Mouse (Mus musculus): Measurements from ENCODE around the gene Cyp24a1. TPM values are rescaled to one million over a fixed set of nuclear protein-coding genes. Genes with fewer than 3 reads are reported as not detected.
"Not testable (repeated sequence)": the region's sequence is repeated elsewhere in the genome, so short reads cannot be mapped to it uniquely, and the experiment has no call there.

The Cyp24a1 gene
- polyA plus RNA-seq, 1 experiment: not detected

GRCm38 (mm10) chr2:170475164-170475563 lies 21.8 kb downstream of the Cyp24a1 start:
- no peak overlapping the region for H3K4me3 ChIP-seq (ENCODE audit: insufficient read depth, low read depth, low read length)
- no peak overlapping the region for H3K27ac ChIP-seq (replicated peaks; ENCODE audit: low read depth, low read length)
- no peaks in the 10 kb centered on the region for H3K4me1 ChIP-seq (ENCODE audit: control insufficient read depth, insufficient read depth, insufficient read length, low read length)

GRCm38 (mm10) chr2:170474125-170474524 lies 22.8 kb downstream of the Cyp24a1 start:
- Histone ChIP-seq H3K4me3 (ENCODE audit: insufficient read depth, low read depth, low read length) (no peak overlapping the region), H3K27ac (replicated peaks; ENCODE audit: low read depth, low read length) (no peak overlapping the region)

GRCm38 (mm10) chr2:170470591-170470990 lies 26.4 kb downstream of the Cyp24a1 start:
- Histone ChIP-seq H3K4me1 (ENCODE audit: control insufficient read depth, insufficient read depth, insufficient read length, low read length) (no peaks in the 10 kb centered on the region), H3K4me3 (ENCODE audit: insufficient read depth, low read depth, low read length) (no peak overlapping the region), H3K27ac (replicated peaks; ENCODE audit: low read depth, low read length) (no peak overlapping the region)

More at GRCm38 (mm10) chr2:170474125-170474524, 22.8 kb downstream of the Cyp24a1 start:
- H3K4me1 ChIP-seq (ENCODE audit: control insufficient read depth, insufficient read depth, insufficient read length, low read length): no peaks in the 10 kb centered on the region

GRCm38 (mm10) chr2:170469616-170470308 lies 27.2 kb downstream of the Cyp24a1 start:
- Histone ChIP-seq H3K4me1 (ENCODE audit: control insufficient read depth, insufficient read depth, insufficient read length, low read length) (no peaks in the 10 kb centered on the region), H3K27ac (replicated peaks; ENCODE audit: low read depth, low read length) (no peak overlapping the region), H3K4me3 (ENCODE audit: insufficient read depth, low read depth, low read length) (no peak overlapping the region)

- Histone ChIP-seq H3K4me3 (ENCODE audit: insufficient read depth, low read depth, low read length) (no peak overlapping the region), H3K4me1 (ENCODE audit: control insufficient read depth, insufficient read depth, insufficient read length, low read length) (no peaks in the 10 kb centered on the region), H3K27ac (replicated peaks; ENCODE audit: low read depth, low read length) (no peak overlapping the region)
Measured at GRCm38 (mm10) chr2:170468009-170468408, 28.9 kb downstream of the Cyp24a1 start.

GRCm38 (mm10) chr2:170464817-170465216 lies 32.1 kb downstream of the Cyp24a1 start:
- Histone ChIP-seq H3K27ac (replicated peaks; ENCODE audit: low read depth, low read length) (no peak overlapping the region), H3K4me3 (ENCODE audit: insufficient read depth, low read depth, low read length) (no peak overlapping the region), H3K4me1 (ENCODE audit: control insufficient read depth, insufficient read depth, insufficient read length, low read length) (no peaks in the 10 kb centered on the region)

GRCm38 (mm10) chr2:170461652-170462051 lies 35.3 kb downstream of the Cyp24a1 start:
- Histone ChIP-seq H3K4me1 (ENCODE audit: control insufficient read depth, insufficient read depth, insufficient read length, low read length) (no peaks in the 10 kb centered on the region), H3K27ac (replicated peaks; ENCODE audit: low read depth, low read length) (no peak overlapping the region), H3K4me3 (ENCODE audit: insufficient read depth, low read depth, low read length) (no peak overlapping the region)

- no peak overlapping the region for H3K27ac ChIP-seq (replicated peaks; ENCODE audit: low read depth, low read length)
- H3K4me3 ChIP-seq (ENCODE audit: insufficient read depth, low read depth, low read length): no peak overlapping the region
- H3K4me1 ChIP-seq (ENCODE audit: control insufficient read depth, insufficient read depth, insufficient read length, low read length): no peaks in the 10 kb centered on the region
Measured at GRCm38 (mm10) chr2:170459805-170460204, 37.1 kb downstream of the Cyp24a1 start.

- H3K4me3 ChIP-seq (ENCODE audit: insufficient read depth, low read depth, low read length): no peak overlapping the region
- H3K27ac ChIP-seq (replicated peaks; ENCODE audit: low read depth, low read length): no peak overlapping the region
- H3K4me1 ChIP-seq (ENCODE audit: control insufficient read depth, insufficient read depth, insufficient read length, low read length): no peaks in the 10 kb centered on the region
Measured at GRCm38 (mm10) chr2:170459183-170459582, 37.8 kb downstream of the Cyp24a1 start.

- not testable (repeated sequence) for H3K4me1 ChIP-seq (ENCODE audit: control insufficient read depth, insufficient read depth, insufficient read length, low read length); H3K27ac ChIP-seq (replicated peaks; ENCODE audit: low read depth, low read length); H3K4me3 ChIP-seq (ENCODE audit: insufficient read depth, low read depth, low read length)
Measured at GRCm38 (mm10) chr2:170453809-170454208, 43.1 kb downstream of the Cyp24a1 start.

- Histone ChIP-seq H3K4me3 (ENCODE audit: insufficient read depth, low read depth, low read length) (no peak overlapping the region), H3K27ac (replicated peaks; ENCODE audit: low read depth, low read length) (no peak overlapping the region), H3K4me1 (ENCODE audit: control insufficient read depth, insufficient read depth, insufficient read length, low read length) (no peaks in the 10 kb centered on the region)
Measured at GRCm38 (mm10) chr2:170450933-170451332, 46.0 kb downstream of the Cyp24a1 start.

- Histone ChIP-seq H3K27ac (replicated peaks; ENCODE audit: low read depth, low read length) (no peak overlapping the region), H3K4me1 (ENCODE audit: control insufficient read depth, insufficient read depth, insufficient read length, low read length) (no peaks in the 10 kb centered on the region), H3K4me3 (ENCODE audit: insufficient read depth, low read depth, low read length) (no peak overlapping the region)
Measured at GRCm38 (mm10) chr2:170447651-170448050, 49.3 kb downstream of the Cyp24a1 start.

GRCm38 (mm10) chr2:170446843-170447383 lies 50.0 kb downstream of the Cyp24a1 start:
- H3K4me3 ChIP-seq (ENCODE audit: insufficient read depth, low read depth, low read length): no peak overlapping the region
- no peaks in the 10 kb centered on the region for H3K4me1 ChIP-seq (ENCODE audit: control insufficient read depth, insufficient read depth, insufficient read length, low read length)
- no peak overlapping the region for H3K27ac ChIP-seq (replicated peaks; ENCODE audit: low read depth, low read length)

- Histone ChIP-seq H3K4me3 (ENCODE audit: insufficient read depth, low read depth, low read length) (no peak overlapping the region), H3K4me1 (ENCODE audit: control insufficient read depth, insufficient read depth, insufficient read length, low read length) (no peaks in the 10 kb centered on the region), H3K27ac (replicated peaks; ENCODE audit: low read depth, low read length) (no peak overlapping the region)
Measured at GRCm38 (mm10) chr2:170445861-170446260, 51.1 kb downstream of the Cyp24a1 start.

- H3K4me1 ChIP-seq (ENCODE audit: control insufficient read depth, insufficient read depth, insufficient read length, low read length): no peaks in the 10 kb centered on the region
- H3K27ac ChIP-seq (replicated peaks; ENCODE audit: low read depth, low read length): no peak overlapping the region
- H3K4me3 ChIP-seq (ENCODE audit: insufficient read depth, low read depth, low read length): no peak overlapping the region
Measured at GRCm38 (mm10) chr2:170442535-170442934, 54.4 kb downstream of the Cyp24a1 start.

- no peaks in the 10 kb centered on the region for H3K4me1 ChIP-seq (ENCODE audit: control insufficient read depth, insufficient read depth, insufficient read length, low read length)
- no peak overlapping the region for H3K4me3 ChIP-seq (ENCODE audit: insufficient read depth, low read depth, low read length)
- no peak overlapping the region for H3K27ac ChIP-seq (replicated peaks; ENCODE audit: low read depth, low read length)
Measured at GRCm38 (mm10) chr2:170438782-170439181, 58.2 kb downstream of the Cyp24a1 start.

Data from brown adipose tissue, adult 24 weeks (tissue).